11 mouse cellular contexts compared by ENCODE assay signal in the genomic region with DNA sequence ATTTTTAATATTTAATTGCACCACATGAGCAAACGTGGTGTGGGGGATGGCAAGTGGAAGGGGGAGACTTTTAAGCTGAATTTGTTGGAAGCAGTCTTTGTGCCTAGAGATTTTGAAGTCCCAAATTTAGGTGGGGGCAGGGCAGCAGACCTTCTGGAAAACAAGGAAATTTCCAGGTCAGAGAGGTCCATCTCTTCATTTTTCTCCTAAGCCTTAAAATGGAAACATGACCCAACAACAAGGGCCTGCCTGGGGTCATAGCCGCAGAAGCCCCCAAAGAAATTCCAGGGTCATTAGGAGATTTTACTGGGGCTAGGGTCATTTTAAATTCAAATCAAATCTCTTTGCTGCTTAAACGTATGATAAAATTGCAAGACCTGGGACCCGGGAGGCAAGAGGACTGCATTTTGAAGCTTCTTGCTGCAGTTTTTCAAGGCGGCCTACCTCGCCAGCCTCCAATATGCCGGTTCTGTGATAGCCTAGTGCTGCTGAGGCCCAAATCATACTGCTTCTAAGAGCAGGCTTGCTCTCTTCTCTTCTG.
DNase-seq lines count a peak whose midpoint lies in the region; ATAC-seq and TF ChIP-seq lines count a peak whose summit lies in the region.
"Had no signal": no experiment of that assay in that cellular context is flagged by ENCODE, and none has a peak within 500 bp of the region (broad histone marks: within the 10 kb centered on the region; RNA-seq: fewer than 3 reads in every experiment).

No protein-coding gene starts in this region.

- H3K9me3 ChIP-seq in forebrain, embryonic 14.5 days (replicated peaks; ENCODE audit: control insufficient read depth, low read length), result no peaks in the 10 kb centered on the region
- no peaks in the 10 kb centered on the region for H3K9me3 ChIP-seq in midbrain, embryonic 14.5 days (ENCODE audit: control insufficient read depth, low read length)
- H3K9me3 ChIP-seq: kidney, embryonic 15.5 days had no signal

- peak overlapping the region; percentile 89 for H3K27ac ChIP-seq in layer of hippocampus, adult 2 months
- H3K27ac ChIP-seq in forebrain, embryonic 14.5 days (ENCODE audit: low read depth, low read length), result peak overlapping the region; percentile 100
- peak overlapping the region; percentile 100 for H3K27ac ChIP-seq in midbrain, embryonic 14.5 days (replicated peaks; ENCODE audit: low read depth, low read length)
- H3K27ac ChIP-seq: kidney, embryonic 15.5 days; stomach, postnatal 0 days had no signal

- TF ChIP-seq CTCF in layer of hippocampus, adult 2 months (conservative IDR thresholded peaks at IDR 0.05), result no peak
- no peak for TF ChIP-seq CTCF in brain, embryonic 14.5 days (IDR thresholded peaks at IDR 0.05; ENCODE audit: borderline replicate concordance, extremely low read depth, insufficient read depth, insufficient read length)

- DNase-seq in layer of hippocampus, adult 2 months (ENCODE audit: low spot score in 2 of 2), result peak in 1 of 2 experiments; percentile 44
- no peak for DNase-seq in layer of hippocampus, postnatal 14 days (ENCODE audit: low spot score in 2 of 2)
- peak; percentile 73 for DNase-seq in brain, embryonic 14.5 days (ENCODE audit: low read depth)
- peak; percentile 59 for DNase-seq in forebrain, embryonic 14.5 days (ENCODE audit: low spot score)
- peak; percentile 74 for DNase-seq in midbrain, embryonic 14.5 days
- DNase-seq in yolk sac, embryonic 10.5 days (ENCODE audit: low spot score), result no peak
- DNase-seq in adrenal gland, postnatal 4 days (ENCODE audit: low spot score in 2 of 2), result no peak
- no peak for DNase-seq in natural killer cell, adult 2 months (ENCODE audit: low spot score in 2 of 2)
- DNase-seq: liver, postnatal 0 days had no signal

- H3K9ac ChIP-seq in forebrain, embryonic 14.5 days (ENCODE audit: low read length), result peak overlapping the region; percentile 99
- H3K9ac ChIP-seq in midbrain, embryonic 14.5 days (replicated peaks; ENCODE audit: low read length), result peak overlapping the region; percentile 100
- H3K9ac ChIP-seq: kidney, embryonic 15.5 days; liver, postnatal 0 days had no signal

- no peak for ATAC-seq in forebrain, embryonic 14.5 days
- no peak for ATAC-seq in midbrain, embryonic 14.5 days (ENCODE audit: low FRiP score, low TSS enrichment)
- ATAC-seq: liver, postnatal 0 days had no signal

- WGBS in forebrain, embryonic 14.5 days, result 62% methylated on average over 7 of the region's 7 CpGs
- WGBS in midbrain, embryonic 14.5 days, result 22% methylated on average over 7 of the region's 7 CpGs

- H3K36me3 ChIP-seq in forebrain, embryonic 14.5 days (ENCODE audit: control insufficient read depth, insufficient read depth, low read length), result peaks cover 40% of the 10 kb centered on the region
- H3K36me3 ChIP-seq in midbrain, embryonic 14.5 days (ENCODE audit: control insufficient read depth, insufficient read depth, low read length), result peaks cover 43% of the 10 kb centered on the region
- H3K36me3 ChIP-seq: kidney, embryonic 15.5 days had no signal

- H3K27me3 ChIP-seq in forebrain, embryonic 14.5 days (replicated peaks; ENCODE audit: control insufficient read depth, insufficient read depth, low read length), result no peaks in the 10 kb centered on the region
- no peaks in the 10 kb centered on the region for H3K27me3 ChIP-seq in midbrain, embryonic 14.5 days (ENCODE audit: control insufficient read depth, insufficient read depth, low read length)

- peak overlapping the region; percentile 96 for H3K4me2 ChIP-seq in forebrain, embryonic 14.5 days (ENCODE audit: low read length)
- H3K4me2 ChIP-seq in midbrain, embryonic 14.5 days (ENCODE audit: low read length), result peak overlapping the region; percentile 75
- H3K4me2 ChIP-seq: kidney, embryonic 15.5 days had no signal

- TF ChIP-seq POLR2A in brain, embryonic 14.5 days (IDR thresholded peaks at IDR 0.05; ENCODE audit: borderline replicate concordance, extremely low read depth, insufficient read depth, insufficient read length, poor library complexity, severe bottlenecking), result 0 out of 2 replicates have a peak, but pooled peaks have one; percentile 7

- H3K4me1 ChIP-seq in forebrain, embryonic 14.5 days (ENCODE audit: control insufficient read depth, insufficient read depth, low read length), result peaks cover 35% of the 10 kb centered on the region
- peaks cover 45% of the 10 kb centered on the region for H3K4me1 ChIP-seq in midbrain, embryonic 14.5 days (ENCODE audit: control insufficient read depth, insufficient read depth, low read length)

- H3K4me3 ChIP-seq in layer of hippocampus, adult 2 months, result no peak overlapping the region
- peak overlapping the region; percentile 79; the same call in 1 of the 2 replicates for H3K4me3 ChIP-seq in forebrain, embryonic 14.5 days (ENCODE audit: low read depth, low read length)
- peak overlapping the region; percentile 87 for H3K4me3 ChIP-seq in midbrain, embryonic 14.5 days (replicated peaks; ENCODE audit: low read depth, low read length)
- H3K4me3 ChIP-seq: kidney, embryonic 15.5 days had no signal

Comparison
In these comparisons a context has a peak if more than half of its experiments do, and no peak if none do; other contexts are left out.
1. DNase-seq: peak in brain, embryonic 14.5 days (single experiment), forebrain, embryonic 14.5 days (single experiment) and midbrain, embryonic 14.5 days (single experiment); none in layer of hippocampus, postnatal 14 days (0 of 2), yolk sac, embryonic 10.5 days (single experiment), adrenal gland, postnatal 4 days (0 of 2) and natural killer cell, adult 2 months (0 of 2).
2. Peak in every context shown above with its lines, with median percentiles within 50 percentile points of each other: H3K27ac ChIP-seq.